Mouse (Mus musculus) C2C12 (cell line): ENCODE measurements around the gene Surf1.

Experiments used
- CEBPB ChIP-seq: IDR thresholded peaks from one replicate; pipeline ENCODE4 v1.6.1; 2011; ENCODE audit warnings: low read depth, mild to moderate bottlenecking, control low read depth, moderate library complexity
- CTCF ChIP-seq: IDR thresholded peaks from one replicate; pipeline ENCODE4 v1.5.1; 2011; ENCODE audit not compliant: control insufficient read depth, insufficient read depth, insufficient read length
- MYOG ChIP-seq: IDR thresholded peaks from one replicate; pipeline ENCODE4 v1.6.1; 2011; ENCODE audit not compliant: control insufficient read depth, insufficient read length; ENCODE audit errors: extremely low read depth
- USF1 ChIP-seq: IDR thresholded peaks from one replicate; pipeline ENCODE4 v1.6.1; 2011; ENCODE audit warnings: low read depth, mild to moderate bottlenecking, control low read depth, moderate library complexity

DNA sequence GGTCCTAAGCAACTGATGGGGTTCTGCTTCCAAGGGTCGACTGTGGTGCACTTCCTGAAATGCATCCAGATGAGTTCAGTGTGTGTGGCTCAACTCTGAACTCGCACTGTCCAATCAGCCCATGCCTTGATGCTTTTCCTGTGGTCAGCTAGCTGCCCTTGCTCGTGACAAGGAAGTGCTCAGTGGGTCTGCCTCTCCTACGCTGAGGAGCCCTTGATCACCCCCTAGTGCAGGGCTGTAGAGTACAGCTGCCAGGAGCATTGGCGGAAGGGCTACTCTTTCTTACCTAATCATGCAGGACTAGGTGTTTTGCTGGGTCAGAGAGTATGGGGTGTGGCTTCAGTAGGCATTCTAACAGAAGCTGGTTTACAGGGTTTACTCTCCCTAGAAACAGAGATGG lies 25.2 kb upstream of the Surf1 start:
- TF ChIP-seq CTCF (no peak), MYOG (no peak), USF1 (no peak), CEBPB (no peak)
